9 mouse cellular contexts compared by ENCODE assay signal in genomic region chr11:59330560-59330959, GRCm38 (mm10). TPM values are rescaled to one million over a fixed set of nuclear protein-coding genes. Genes with fewer than 3 reads are reported as not detected.
DNase-seq lines count a peak whose midpoint lies in the region; ATAC-seq and TF ChIP-seq lines count a peak whose summit lies in the region.
"Had no signal": no experiment of that assay in that cellular context is flagged by ENCODE, and none has a peak within 500 bp of the region (broad histone marks: within the 10 kb centered on the region; RNA-seq: fewer than 3 reads in every experiment).

No protein-coding gene starts in this region.

- H3K36me3 ChIP-seq in midbrain, embryonic 10.5 days, result 0 out of 2 replicates have a peak, but pooled peaks cover 3% of the 10 kb centered on the region
- H3K36me3 ChIP-seq in midbrain, embryonic 16.5 days (ENCODE audit: control insufficient read depth, insufficient read depth, low read length), result no peaks in the 10 kb centered on the region
- no peaks in the 10 kb centered on the region for H3K36me3 ChIP-seq in thymus, adult 2 months (ENCODE audit: control insufficient read depth, insufficient read depth, low read length)

- intact Hi-C loops in heart, postnatal 36 days (cut with DNase I), result loop anchor here (1.0 kb wide), 1 partner anchor 21 kb away; no protein-coding TSS in a partner anchor

- peaks cover 57% of the 10 kb centered on the region for H3K27me3 ChIP-seq in midbrain, embryonic 10.5 days (ENCODE audit: low read depth, poor library complexity, severe bottlenecking)
- H3K27me3 ChIP-seq in midbrain, embryonic 16.5 days (ENCODE audit: control insufficient read depth, insufficient read depth, low read depth, low read length), result no peaks in the 10 kb centered on the region
- no peaks in the 10 kb centered on the region for H3K27me3 ChIP-seq in thymus, adult 2 months (ENCODE audit: control insufficient read depth, insufficient read depth, low read length)

- no peak overlapping the region for H3K4me3 ChIP-seq in midbrain, embryonic 10.5 days
- no peak overlapping the region for H3K4me3 ChIP-seq in midbrain, embryonic 16.5 days (ENCODE audit: low read depth, low read length)
- H3K4me3 ChIP-seq in thymus, adult 2 months (ENCODE audit: control insufficient read depth, insufficient read depth, low read length), result no peak overlapping the region
- H3K4me3 ChIP-seq: erythroblast, embryonic 14.5 days had no signal

- no peak for ATAC-seq in midbrain, embryonic 16.5 days
- peak; percentile 58; the same call in 1 of the 2 replicates for ATAC-seq in megakaryocyte-erythroid progenitor cell, adult 5-6 weeks (replicated peaks; ENCODE audit: low FRiP score, low TSS enrichment, poor library complexity, severe bottlenecking)

- peak; percentile 81 for DNase-seq in midbrain, embryonic 10.5 days (ENCODE audit: low spot score)
- peak; percentile 40 for DNase-seq in adrenal gland, adult 2 months
- peak; percentile 71 for DNase-seq in embryo, embryonic 9.5 days (ENCODE audit: extremely low spot score)
- DNase-seq in heart, postnatal 36 days, result peak; percentile 64 to 78
- peak; percentile 46 for DNase-seq in layer of hippocampus, adult 9-11 months
- peak; percentile 48 for DNase-seq in thymus, adult 2 months

- H3K9me3 ChIP-seq in midbrain, embryonic 10.5 days (replicated peaks), result no peaks in the 10 kb centered on the region
- H3K9me3 ChIP-seq in midbrain, embryonic 16.5 days (replicated peaks; ENCODE audit: control insufficient read depth, low read length, poor library complexity, severe bottlenecking), result no peaks in the 10 kb centered on the region

- TF ChIP-seq POLR2A in thymus, adult 2 months (IDR thresholded peaks at IDR 0.05; ENCODE audit: control insufficient read depth, extremely low read depth, insufficient read depth, low read length, poor library complexity), result no peak

- H3K9ac ChIP-seq in midbrain, embryonic 16.5 days (ENCODE audit: low read depth, low read length), result no peak overlapping the region

- peak overlapping the region; percentile 82 for H3K27ac ChIP-seq in midbrain, embryonic 10.5 days (replicated peaks)
- H3K27ac ChIP-seq in midbrain, embryonic 16.5 days (ENCODE audit: low read length), result no peak overlapping the region
- H3K27ac ChIP-seq in thymus, adult 2 months (ENCODE audit: control insufficient read depth, insufficient read depth, low read length), result no peak overlapping the region

- 39% methylated on average over 5 of the region's 5 CpGs for WGBS in midbrain, embryonic 10.5 days
- WGBS in midbrain, embryonic 16.5 days, result 43% methylated on average over 5 of the region's 5 CpGs
- 63% methylated on average over 5 of the region's 5 CpGs for WGBS in thymus, adult 2 months

- H3K4me1 ChIP-seq in midbrain, embryonic 10.5 days, result peaks cover 73% of the 10 kb centered on the region
- peaks cover 5% of the 10 kb centered on the region for H3K4me1 ChIP-seq in midbrain, embryonic 16.5 days (ENCODE audit: control insufficient read depth, insufficient read depth, low read length)
- H3K4me1 ChIP-seq in thymus, adult 2 months (replicated peaks; ENCODE audit: control insufficient read depth, insufficient read depth, low read length), result no peaks in the 10 kb centered on the region

- no peak overlapping the region for H3K4me2 ChIP-seq in midbrain, embryonic 16.5 days (ENCODE audit: low read length)

- TF ChIP-seq CTCF in thymus, adult 2 months (IDR thresholded peaks at IDR 0.05; ENCODE audit: borderline replicate concordance, control insufficient read depth, extremely low read depth, insufficient read depth, low read length, poor library complexity), result peak; percentile 82

RNA-seq across cellular contexts. Expression of gene Wnt9a, which starts 23.8 kb away (rescaled TPM):
- 7.8 and 9.7 TPM in 2 replicates for polyA plus RNA-seq in midbrain, embryonic 10.5 days (2016; fragmentation: Nextera tagmentation; extraction: Ambion mirVana)
- 3.0 and 3.6 TPM in 2 replicates for polyA plus RNA-seq in midbrain, embryonic 16.5 days (2015; fragmentation: Nextera tagmentation; extraction: Ambion mirVana)
- 1 to 10 TPM in 1 of 2 experiments, under 1 TPM in 1; 0.58 to 2.7 TPM for total RNA-seq in adrenal gland, adult 2 months (2021)
- 2.4 and 2.6 TPM in 2 replicates for polyA plus RNA-seq in adrenal gland, adult 2 months (2012; rRNA removed)
- 1 to 10 TPM; 6.0 to 6.2 TPM for total RNA-seq in heart, postnatal 36 days (2021)
- total RNA-seq in megakaryocyte-erythroid progenitor cell, adult 5-6 weeks (2014; fragmentation: Nextera tagmentation), result not detected in 2 replicates
- total RNA-seq in megakaryocyte-erythroid progenitor cell, adult 5-6 weeks (2017), result not detected in 2 replicates
- polyA plus RNA-seq in thymus, adult 2 months (2012; rRNA removed), result 1.3 and 2.2 TPM in 2 replicates
- polyA plus RNA-seq: erythroblast, embryonic 14.5 days had no signal

RNA-seq across cellular contexts. Expression of gene Wnt3a, which starts 40.0 kb away (rescaled TPM):
- polyA plus RNA-seq in midbrain, embryonic 10.5 days (2016; fragmentation: Nextera tagmentation; extraction: Ambion mirVana), result 5.3 and 8.7 TPM in 2 replicates
- 0.21 and 0.26 TPM in 2 replicates for polyA plus RNA-seq in midbrain, embryonic 16.5 days (2015; fragmentation: Nextera tagmentation; extraction: Ambion mirVana)
- not detected for total RNA-seq in adrenal gland, adult 2 months (2021)
- not detected in 2 replicates for polyA plus RNA-seq in adrenal gland, adult 2 months (2012; rRNA removed)
- total RNA-seq in heart, postnatal 36 days (2021), result not detected
- not detected in 2 replicates for total RNA-seq in megakaryocyte-erythroid progenitor cell, adult 5-6 weeks (2014; fragmentation: Nextera tagmentation)
- not detected in 2 replicates for total RNA-seq in megakaryocyte-erythroid progenitor cell, adult 5-6 weeks (2017)
- 0.28 TPM in 1 of 2 replicates, not detected in the other for polyA plus RNA-seq in thymus, adult 2 months (2012; rRNA removed)

RNA-seq across cellular contexts. Expression of gene Prss38, which starts 44.9 kb away (rescaled TPM):
- polyA plus RNA-seq in midbrain, embryonic 10.5 days (2016; fragmentation: Nextera tagmentation; extraction: Ambion mirVana), result not detected in 2 replicates
- not detected in 2 replicates for polyA plus RNA-seq in midbrain, embryonic 16.5 days (2015; fragmentation: Nextera tagmentation; extraction: Ambion mirVana)
- not detected for total RNA-seq in adrenal gland, adult 2 months (2021)
- not detected in 2 replicates for polyA plus RNA-seq in adrenal gland, adult 2 months (2012; rRNA removed)
- total RNA-seq in heart, postnatal 36 days (2021), result not detected
- not detected in 2 replicates for total RNA-seq in megakaryocyte-erythroid progenitor cell, adult 5-6 weeks (2014; fragmentation: Nextera tagmentation)
- total RNA-seq in megakaryocyte-erythroid progenitor cell, adult 5-6 weeks (2017), result not detected in 2 replicates
- polyA plus RNA-seq in thymus, adult 2 months (2012; rRNA removed), result not detected in 2 replicates
- polyA plus RNA-seq: erythroblast, embryonic 14.5 days had no signal
